Mouse (Mus musculus) spleen, postnatal 10 days (tissue): Measurements from ENCODE around the gene 4930415L06Rik.

Experiments
- DNase-seq, 2 experiments: peaks; one replicate each; pipeline ENCODE4 v3.0.0; 2021 to 2022; ENCODE audit warnings: low spot score in 2 of 2

The 4930415L06Rik gene

GRCm38 (mm10) chrX:89932752-89933151, at the start of gene 4930415L06Rik:
TSS of gene 4930415L06Rik (minus strand) at chrX:89932852.
- no peak for DNase-seq

GRCm38 (mm10) chrX:89978621-89979020, 46.0 kb upstream of the 4930415L06Rik start:
- no peak for DNase-seq

GRCm38 (mm10) chrX:89904871-89905270, 27.8 kb downstream of the 4930415L06Rik start:
- no peak for DNase-seq
